Mouse (Mus musculus) layer of hippocampus, adult 18-20 months (tissue): ENCODE data around the gene Ppp1r36. TPM values are rescaled to one million over a fixed set of nuclear protein-coding genes. Genes with fewer than 3 reads are reported as not detected.
"Not testable (repeated sequence)": the region's sequence is repeated elsewhere in the genome, so short reads cannot be mapped to it uniquely, and the experiment has no call there.

Experiments
- DNase-seq, 2 experiments: peaks; one replicate each; pipeline ENCODE4 v3.0.0; 2022; ENCODE audit warnings: low spot score in 2 of 2
- total RNA-seq, 2 experiments: library from RNA; stranded (reverse); gene quantifications; 2 replicates each; pipeline ENCODE4 v1.2.3; 2021

Gene Ppp1r36
- total RNA-seq, 2 experiments from 2014 or later, result 1.5 to 1.9 TPM

DNA sequence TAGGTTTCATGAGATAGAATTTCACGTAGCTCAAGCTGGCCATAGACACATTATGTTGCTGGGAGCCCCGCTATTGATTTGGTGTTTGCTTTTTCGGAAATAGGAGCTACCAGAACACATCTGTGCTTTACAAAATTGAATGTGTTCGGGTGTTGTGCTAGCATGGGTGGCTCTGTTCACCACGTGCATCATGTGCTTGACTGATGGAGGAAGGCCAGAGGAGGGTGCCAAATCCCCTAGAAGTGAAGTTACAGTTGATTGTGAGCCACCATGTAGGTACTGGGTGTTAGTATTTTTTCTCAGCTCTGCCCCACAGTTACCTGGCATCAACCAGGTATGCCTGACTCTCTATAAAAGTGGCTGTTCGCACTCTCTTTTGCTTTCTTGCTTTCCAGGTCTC is 27.5 kb downstream of the Ppp1r36 start:
- DNase-seq, result no peak

DNA sequence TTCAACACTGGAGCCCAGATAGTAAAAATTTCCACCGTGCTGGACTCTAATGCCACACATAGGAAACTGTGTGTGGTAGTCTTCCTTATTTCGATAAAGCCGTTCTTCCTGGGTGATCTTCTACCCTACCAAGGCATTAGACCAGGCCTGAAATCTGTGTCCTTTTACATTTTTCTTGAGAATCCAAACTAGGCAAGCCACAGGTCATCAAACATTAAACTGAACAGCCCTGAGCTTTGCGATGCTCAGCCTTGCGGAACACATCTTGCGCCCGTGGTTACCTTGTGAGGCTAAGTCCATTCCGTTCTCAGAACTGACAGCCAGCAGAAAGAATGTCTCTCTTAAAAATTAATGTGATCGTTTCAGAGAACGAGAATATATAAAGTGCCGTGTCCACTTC is 28.9 kb downstream of the Ppp1r36 start:
- no peak for DNase-seq

DNA sequence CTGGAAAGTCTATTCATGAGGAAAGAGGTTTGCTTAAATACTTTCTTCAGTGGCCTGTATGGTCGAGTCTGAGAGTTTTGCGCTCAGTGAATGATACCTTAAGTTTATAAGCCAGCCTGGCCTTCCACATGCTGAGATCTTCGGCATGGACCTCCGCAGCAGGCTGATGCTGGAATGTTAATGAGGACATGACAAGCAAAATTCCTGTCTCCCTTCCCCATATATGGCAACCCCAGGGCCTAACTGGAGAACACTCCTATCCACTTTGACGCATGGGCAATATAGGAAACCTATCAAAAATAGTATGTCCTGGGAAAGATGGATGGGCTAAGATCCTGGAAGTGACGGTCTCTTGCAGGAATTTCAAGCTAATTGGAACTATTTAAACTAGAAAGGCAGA is 30.8 kb downstream of the Ppp1r36 start:
- DNase-seq, result no peak

DNA sequence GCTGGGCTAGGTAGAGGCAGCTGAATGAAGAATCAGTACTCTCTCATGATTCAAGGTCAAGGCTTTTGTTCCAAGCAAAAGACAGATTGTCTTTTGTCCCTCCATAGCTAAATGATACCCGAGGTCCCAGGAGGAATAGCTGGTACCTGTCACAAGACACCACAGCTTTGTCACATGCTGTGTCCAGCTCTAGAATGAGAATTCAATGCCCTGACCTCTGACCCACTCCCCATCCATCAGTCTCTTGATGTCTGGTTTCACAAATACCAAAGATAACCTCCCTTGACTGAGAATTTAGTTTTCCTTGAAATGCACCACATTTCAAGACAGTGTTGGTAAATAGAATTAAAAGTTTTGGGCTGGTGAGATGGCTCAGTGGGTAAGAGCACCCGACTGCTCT is 34.9 kb downstream of the Ppp1r36 start:
- DNase-seq, result no peak

DNA sequence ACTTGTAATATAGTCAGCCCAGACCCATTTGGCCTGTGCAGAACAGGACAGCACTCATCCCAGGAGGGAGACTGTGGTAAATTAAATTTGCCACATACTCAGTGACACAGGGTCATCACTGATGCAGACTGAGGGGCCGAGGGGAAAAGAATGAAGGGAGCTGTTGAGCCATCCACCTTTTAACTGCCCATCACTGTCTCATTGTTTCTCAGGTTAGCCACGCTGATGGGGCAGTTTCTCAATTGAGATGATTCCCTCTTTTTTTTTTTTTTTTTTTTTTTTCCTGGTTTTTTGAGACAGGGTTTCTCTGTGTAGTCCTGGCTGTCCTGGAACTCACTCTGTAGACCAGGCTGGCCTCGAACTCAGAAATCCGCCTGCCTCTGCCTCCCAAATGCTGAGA is 41.1 kb downstream of the Ppp1r36 start:
- not testable (repeated sequence) for DNase-seq

DNA sequence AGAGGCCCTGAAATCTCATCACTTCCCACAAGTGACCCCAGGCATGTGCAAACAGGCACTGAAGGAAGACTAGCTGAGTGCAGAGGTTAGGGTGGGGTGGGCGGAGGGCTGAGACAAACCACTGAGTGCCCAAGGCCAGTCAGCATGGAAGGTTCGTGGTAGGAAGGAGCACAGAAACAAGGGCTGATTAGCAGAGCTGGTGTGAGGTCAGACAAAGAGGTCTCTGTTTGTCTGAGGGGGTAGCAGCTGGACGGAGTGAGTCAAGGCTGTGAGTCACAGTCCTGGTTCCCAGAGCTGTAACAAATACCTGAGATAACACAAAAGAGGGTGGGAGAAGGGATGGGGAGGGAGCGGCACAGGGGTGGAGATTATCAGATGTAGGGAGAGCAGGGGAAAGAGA is 41.7 kb downstream of the Ppp1r36 start:
- DNase-seq, result no peak

DNA sequence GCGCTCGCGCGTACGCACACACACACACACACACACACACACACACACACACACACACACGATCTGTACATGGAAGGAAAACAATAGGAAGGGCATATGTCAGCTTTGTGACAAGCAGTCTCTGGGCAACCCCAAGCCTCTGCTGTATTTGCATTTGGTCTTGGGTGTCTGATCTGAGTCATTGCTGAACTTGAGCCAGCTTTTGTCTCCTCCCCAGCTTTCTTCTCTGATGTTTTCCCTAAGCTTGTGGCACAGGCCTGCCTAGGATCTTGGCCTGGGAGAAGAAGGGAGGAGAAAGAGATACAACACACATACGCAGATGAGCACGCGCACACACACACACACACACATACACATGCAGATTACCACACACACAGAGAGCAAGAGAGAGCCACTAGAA is 46.1 kb downstream of the Ppp1r36 start:
- peak in 1 of 2 experiments; percentile 72 for DNase-seq

DNA sequence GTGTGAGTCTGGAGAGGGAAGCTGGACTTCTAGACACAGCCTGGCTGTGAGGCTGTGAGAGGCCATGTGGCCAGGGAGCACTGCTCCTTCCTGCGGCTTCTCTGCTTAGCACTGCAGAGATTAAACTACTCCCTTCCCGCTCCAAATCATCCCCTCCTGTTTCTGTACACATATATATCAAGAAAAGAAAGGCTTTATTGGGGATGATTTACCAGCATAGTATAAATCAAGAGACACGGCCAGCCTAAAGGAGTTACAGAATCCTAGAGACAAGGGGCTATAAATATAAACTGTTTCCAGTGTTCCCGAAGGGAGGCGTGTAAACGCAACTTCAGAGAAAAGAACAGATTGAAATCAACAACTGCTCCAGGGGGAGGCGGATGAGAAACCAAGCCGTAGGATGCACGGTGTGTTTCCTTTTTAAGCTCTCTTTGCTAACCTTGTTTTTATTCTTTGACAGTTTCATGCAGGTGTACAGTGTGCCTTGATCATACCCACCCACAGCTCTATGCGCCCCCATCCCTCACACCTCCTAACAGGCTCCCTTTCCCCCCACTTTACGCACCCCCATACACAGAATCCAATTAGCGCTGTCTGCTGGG is 47.4 kb downstream of the Ppp1r36 start:
- peak; percentile 44 to 77 for DNase-seq

DNA sequence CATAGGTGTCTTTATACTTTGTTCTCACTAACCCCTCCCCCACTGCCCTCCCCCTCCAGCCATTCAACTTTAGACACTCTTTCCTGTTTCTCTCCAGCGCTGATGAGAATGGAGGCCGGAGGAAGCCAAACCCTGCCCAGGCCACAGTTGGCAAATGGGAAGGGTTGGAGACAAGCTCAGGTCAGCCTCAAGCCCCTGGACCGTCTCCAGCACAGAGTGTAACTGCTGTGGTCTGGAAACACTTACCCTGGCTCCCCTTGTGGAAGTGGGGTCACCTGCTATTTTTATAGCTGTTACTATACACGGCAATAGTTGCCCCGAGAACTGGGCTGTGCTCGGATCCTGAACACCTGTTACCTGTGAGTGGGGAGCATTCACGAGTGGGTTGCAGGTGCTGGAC is 49.3 kb downstream of the Ppp1r36 start:
- DNase-seq, result no peak

DNA sequence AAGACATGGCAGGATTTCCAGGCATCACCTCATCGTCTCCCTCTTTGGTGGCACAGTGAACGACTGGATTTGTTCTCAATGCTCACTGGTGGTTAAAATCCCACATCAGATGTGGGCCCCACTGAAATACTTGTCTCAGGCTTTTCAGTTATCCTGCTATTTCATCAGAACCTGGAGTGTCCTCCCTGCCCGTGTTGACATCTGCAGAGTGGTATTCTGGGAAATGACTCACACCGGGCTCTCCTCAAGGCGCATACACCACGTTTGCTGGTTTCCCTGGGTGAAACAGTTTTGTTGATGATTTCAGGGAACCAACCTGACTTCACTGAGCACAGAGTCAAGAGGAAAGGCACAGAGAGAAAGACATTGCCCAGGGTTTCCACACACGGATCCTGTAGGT is 49.9 kb downstream of the Ppp1r36 start:
- no peak for DNase-seq

DNA sequence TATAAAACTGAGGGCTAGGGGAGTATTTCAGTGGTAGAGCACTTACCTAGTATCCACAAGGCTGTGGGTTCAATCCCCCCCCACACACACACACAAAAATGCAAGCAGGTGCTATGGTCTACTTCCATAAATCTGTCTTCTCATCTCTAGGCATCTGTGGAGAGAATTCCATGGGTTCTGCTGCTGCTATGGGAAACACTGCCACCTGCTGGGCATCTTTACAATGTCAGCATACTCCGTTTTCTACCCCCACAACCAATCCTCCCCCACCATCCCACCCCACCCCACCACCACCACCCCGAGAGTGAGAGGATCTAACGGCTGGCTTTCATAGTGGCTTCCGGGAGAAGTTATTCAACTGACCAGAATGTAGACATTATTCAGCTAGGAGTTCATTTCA is 54.7 kb downstream of the Ppp1r36 start:
- peak; percentile 67 to 85 for DNase-seq

DNA sequence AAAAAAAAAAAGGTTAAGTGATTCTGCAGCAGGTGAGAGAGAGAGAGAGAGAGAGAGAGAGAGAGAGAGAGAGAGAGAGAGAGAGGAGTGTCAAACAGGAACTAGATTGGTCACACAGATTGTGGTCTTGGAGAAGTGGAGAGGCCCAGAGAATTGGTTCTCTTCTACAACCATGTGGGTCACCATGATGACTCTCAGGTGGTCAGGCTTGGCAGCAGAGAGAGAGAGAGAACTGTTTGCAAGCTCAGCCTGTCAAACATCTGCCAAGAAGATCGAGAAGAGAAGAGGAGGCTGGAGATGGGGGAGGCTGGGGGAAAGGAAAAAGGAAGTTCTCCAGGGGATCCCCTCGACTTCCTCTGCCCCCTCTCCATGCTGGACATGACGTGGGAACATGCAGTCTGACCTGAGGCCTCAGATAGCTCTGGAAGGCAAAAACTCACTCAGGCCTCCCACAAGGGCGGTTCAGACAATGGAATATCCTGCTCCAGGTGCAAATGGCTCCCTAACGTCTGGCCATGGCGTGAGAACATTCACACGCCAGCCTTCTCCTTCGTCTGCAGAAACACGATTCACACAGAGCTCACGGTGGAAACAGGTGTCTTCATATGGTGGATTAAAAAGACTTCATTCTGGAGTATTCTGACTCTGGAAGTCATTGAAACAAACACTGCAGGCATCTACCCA is 56.4 kb downstream of the Ppp1r36 start:
- DNase-seq, result no peak

DNA sequence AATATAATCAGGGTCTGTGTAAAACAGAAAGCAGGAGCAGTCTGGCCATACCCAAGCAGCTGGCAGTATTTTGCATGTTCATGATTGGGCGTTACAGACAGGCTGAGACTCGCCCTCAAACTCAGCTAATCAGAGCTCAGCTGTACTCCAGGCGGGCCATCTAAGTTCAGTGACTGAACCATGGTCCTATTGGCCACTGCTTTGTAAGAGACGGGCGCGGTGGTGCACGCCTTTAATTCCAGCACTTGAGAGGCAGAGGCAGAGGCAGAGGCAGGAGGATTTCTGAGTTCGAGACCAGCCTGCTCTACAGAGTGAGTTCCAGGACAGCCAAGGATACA is 56.9 kb downstream of the Ppp1r36 start:
- no peak for DNase-seq

DNA sequence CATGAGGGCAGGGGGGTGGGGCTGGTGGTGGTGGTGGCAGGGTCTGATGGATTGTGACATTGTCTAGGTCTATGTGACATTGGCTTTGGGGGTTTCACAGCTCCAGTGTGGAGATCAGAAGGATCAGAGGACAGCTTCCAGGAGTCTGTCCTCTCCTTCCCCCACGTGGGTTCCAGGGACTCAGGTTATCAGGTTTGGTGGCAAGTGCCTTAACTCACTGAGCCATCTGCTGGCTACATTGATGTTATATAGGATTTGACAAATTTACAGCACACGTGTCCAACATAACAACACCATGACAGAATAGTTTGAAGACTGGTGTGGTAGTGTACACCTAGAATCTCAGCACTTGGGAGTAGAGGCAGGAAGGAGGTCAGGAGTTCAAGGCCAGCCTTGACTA is 57.5 kb downstream of the Ppp1r36 start:
- DNase-seq, result no peak

DNA sequence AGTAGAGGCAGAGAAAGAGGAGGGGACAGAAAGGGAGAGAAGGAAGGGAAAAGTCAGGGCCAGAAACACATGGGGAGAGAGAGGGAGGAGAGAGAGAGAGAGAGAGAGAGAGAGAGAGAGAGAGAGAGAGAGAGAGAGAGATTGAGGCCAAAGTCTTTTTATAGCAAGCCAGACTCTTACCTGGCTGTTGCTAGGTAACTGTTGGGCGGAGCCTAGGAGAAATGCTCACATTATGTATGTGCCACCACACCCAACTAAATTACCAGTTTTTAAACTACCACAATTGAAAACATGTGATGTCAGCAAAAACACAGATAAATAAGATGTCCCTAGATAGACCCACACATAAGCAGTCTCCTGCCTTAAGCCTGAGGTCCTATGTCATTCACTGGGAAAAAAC is 58.8 kb downstream of the Ppp1r36 start:
- DNase-seq, result no peak

DNA sequence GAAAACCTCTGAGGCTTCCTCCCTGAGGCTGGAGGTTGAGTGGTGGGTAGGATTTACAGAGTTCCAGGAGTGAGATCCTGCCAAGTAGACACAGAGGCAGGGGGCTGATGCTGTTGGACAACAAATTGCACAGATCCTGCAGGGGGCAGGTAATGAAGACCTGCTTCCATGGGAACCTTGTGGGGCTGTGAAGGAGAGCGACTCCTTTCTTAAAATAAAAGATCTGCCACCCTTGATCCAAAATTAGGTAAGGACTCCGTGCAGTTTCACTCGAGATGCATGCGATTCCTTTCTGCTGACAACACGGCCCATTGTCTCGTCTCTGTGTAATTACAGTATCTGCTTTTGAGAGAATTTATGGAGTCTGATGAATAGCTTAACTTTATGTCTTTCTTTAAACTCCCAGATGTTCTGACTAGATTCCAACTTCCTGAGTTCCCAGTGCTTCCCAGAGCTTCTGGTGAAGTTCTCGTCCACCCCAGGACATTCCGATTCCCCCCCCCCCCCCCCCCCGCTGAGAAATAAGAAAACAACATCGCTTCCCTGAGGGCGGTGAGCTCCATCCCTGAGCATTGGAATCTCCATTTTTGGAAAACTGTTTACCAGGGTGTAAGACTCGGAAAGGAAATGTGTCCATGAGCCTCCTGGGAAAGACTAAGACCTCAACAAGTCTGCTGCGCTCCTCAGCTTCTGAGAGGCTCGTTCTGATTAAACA is 61.1 kb downstream of the Ppp1r36 start:
- DNase-seq, result no peak

DNA sequence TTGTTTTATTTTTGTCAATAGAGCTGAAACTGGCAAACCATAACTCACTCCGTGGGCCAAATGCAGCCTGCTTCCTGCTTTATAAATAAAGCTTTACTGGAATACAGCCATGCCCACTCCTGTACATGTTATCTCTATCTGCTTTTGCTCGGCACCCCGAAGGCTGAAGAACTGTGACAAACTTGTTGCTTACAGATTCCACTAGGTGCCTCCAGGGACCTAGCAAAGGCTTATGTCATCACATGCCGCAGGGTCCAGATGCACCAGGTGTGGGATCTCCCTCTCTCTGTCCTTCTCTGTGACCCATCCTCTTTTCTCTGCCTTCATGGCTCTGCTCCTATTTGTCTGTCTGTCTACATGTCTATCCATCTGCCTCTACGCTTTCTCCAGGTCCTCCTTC is 61.8 kb downstream of the Ppp1r36 start:
- no peak for DNase-seq

DNA sequence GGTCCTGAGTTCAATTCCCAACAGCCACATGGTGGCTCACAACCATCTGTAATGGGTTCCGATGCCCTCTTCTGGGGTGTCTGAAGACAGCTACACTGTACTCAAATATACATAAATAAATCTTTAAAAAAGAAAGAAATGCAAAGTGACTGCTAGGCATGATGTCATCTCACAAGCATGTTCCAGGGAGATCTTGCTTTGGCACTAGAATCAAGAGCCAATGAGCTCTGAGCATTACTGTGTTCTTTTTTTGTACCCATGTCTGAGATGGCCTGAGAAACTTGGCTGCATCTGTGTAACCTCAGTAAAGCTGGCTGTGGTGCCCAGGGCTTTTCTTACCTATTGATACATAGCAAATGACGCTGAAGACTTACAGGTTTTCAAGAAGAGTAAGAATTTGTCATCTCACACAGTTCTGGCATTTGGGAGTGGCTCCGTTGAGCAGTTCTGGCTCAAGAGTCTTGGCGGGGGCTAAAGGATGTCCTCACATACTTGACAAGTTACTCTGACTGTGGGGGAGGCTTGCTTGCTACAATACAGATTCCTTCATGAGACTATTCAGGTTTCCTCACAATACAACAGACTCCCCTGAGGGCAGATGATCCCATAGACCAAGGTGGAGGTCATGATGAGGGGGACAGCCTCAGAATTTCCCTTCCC is 62.6 kb downstream of the Ppp1r36 start:
- no peak for DNase-seq

DNA sequence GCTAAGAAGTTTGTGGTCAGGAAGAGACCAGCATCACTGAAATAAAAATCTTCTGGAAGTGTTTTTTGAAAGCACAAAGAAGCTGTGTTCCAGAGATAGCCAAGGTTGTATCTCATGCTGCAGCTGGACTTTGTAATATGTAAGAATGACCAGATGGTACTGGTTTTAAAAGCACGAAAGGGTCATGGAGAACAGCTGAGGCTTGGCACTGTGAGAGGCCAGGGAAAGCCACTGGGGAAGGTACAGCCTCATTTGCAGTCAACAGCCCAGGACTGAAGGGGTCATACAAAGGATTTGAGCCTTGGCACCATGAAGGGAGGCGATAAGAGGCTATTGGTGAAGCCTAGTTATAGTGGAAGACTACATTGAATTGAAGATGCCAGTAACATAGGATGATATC is 65.1 kb downstream of the Ppp1r36 start:
- DNase-seq, result no peak

DNA sequence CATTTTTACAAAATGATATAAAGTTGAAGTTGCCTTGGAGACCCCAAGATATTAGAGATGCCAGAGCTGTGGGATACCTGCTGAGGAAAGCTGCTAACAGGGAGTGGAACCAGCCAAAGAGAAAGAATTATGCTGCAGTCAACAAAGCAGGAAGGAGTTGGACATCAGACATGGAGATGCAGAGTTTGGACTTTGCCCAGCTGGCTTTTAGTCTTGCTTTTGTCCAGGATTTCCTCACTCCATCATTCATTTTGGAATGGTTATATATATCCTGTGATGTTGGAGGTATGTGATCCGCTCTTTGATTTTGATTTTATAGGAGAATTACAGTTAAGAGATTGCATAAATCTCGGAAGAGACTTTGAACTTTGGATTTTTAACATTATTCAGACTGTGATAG is 65.6 kb downstream of the Ppp1r36 start:
- DNase-seq, result no peak

DNA sequence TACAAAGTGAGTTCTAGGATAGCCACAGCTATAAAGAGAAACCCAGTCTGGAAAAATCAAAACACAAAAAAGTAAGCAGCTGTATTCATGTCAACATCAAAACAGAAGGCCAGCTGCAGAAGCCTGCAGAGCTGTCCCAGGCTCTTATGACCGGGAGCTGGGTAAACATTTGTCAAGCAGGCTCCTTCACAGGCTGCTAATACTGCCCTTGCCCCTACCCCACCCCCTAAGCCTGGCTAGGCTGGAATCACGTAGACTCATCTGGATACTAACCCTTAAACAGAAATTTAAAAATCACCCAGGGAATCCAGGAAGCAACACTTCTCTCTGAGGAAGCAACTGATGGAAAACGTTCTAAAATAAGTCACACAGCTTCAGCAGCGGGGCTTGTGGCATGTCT is 67.5 kb downstream of the Ppp1r36 start:
- DNase-seq, result no peak

DNA sequence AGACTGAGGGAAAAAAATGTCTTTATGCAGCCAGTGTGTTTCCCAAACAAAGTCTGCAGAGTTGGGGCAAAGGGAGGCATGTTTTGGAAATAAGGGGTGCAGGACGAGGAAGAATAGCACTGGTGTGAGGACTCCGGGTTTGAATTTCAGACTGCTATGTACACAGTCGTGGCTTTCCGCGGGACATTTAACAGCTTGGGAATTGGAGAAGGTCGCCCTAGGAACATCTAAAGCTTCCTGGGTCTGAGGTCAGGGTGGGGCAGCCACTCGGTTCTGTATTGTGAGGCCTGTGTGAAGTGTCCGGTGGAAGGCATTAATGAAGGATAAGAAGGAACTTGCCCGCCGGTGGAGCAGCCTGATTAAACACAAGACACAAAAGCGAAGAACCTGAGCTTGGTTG is 68.0 kb downstream of the Ppp1r36 start:
- DNase-seq, result no peak
